ENCODE assay signal across 8 mouse cellular contexts in the genomic region with DNA sequence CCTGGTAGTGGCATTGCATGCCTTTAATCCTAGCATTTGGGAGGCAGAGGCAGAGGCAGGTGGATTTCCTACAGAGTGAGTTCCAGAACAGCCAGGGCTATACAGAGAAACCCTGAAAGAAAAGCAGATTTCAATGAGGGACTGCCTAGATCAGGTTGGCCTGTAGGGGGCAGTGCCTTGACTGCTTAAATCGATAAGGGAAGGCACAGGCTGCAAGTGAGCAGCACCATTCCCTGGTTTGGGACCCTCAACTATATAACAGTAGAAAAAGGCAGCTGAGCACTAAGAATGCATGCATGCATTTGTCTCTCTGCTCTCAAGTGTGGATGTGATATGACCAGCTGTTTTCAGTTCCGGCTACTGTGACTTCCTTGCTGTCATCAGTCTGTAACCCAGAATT.
A peak's percentile ranks its signal among the peaks of the same experiment; 100 is the strongest.
DNase-seq lines count a peak whose midpoint lies in the region; ATAC-seq and TF ChIP-seq lines count a peak whose summit lies in the region.

No protein-coding gene starts in this region.

- H3K4me1 ChIP-seq in thymus, adult 2 months (replicated peaks; ENCODE audit: control insufficient read depth, insufficient read depth, low read length), result no peaks in the 10 kb centered on the region
- H3K4me1 ChIP-seq in embryonic facial prominence, embryonic 10.5 days, result no peaks in the 10 kb centered on the region
- no peaks in the 10 kb centered on the region for H3K4me1 ChIP-seq in midbrain, embryonic 15.5 days

- 56% methylated on average over 2 of the region's 2 CpGs for WGBS in thymus, adult 2 months
- 59% methylated on average over 2 of the region's 2 CpGs for whole genome bisulfite sequencing in embryonic facial prominence, embryonic 10.5 days
- 57% methylated on average over 2 of the region's 2 CpGs for WGBS in midbrain, embryonic 15.5 days

- no peak overlapping the region for H3K9ac ChIP-seq in midbrain, embryonic 15.5 days

- no peaks in the 10 kb centered on the region for H3K36me3 ChIP-seq in thymus, adult 2 months (ENCODE audit: control insufficient read depth, insufficient read depth, low read length)
- no peaks in the 10 kb centered on the region for H3K36me3 ChIP-seq in embryonic facial prominence, embryonic 10.5 days (replicated peaks)
- H3K36me3 ChIP-seq in midbrain, embryonic 15.5 days (replicated peaks), result no peaks in the 10 kb centered on the region

- no peak overlapping the region for H3K4me2 ChIP-seq in midbrain, embryonic 15.5 days

- H3K27me3 ChIP-seq in thymus, adult 2 months (ENCODE audit: control insufficient read depth, insufficient read depth, low read length), result no peaks in the 10 kb centered on the region
- no peaks in the 10 kb centered on the region for H3K27me3 ChIP-seq in embryonic facial prominence, embryonic 10.5 days (replicated peaks; ENCODE audit: low read depth, poor library complexity, severe bottlenecking)
- H3K27me3 ChIP-seq in midbrain, embryonic 15.5 days (replicated peaks), result no peaks in the 10 kb centered on the region

- TF ChIP-seq CTCF in thymus, adult 2 months (IDR thresholded peaks at IDR 0.05; ENCODE audit: borderline replicate concordance, control insufficient read depth, extremely low read depth, insufficient read depth, low read length, poor library complexity), result no peak

- peak; percentile 20 to 43 for DNase-seq in frontal cortex, postnatal 36 days (ENCODE audit: low spot score in 2 of 2)
- DNase-seq in frontal cortex, postnatal 10 days (ENCODE audit: low spot score in 2 of 2), result no peak
- DNase-seq in thymus, adult 2 months, result peak; percentile 23
- no peak for DNase-seq in thymus, adult 18-20 months
- peak; percentile 42 for DNase-seq in embryonic facial prominence, embryonic 10.5 days (ENCODE audit: low spot score)
- DNase-seq in kidney, postnatal 14 days, result peak; percentile 15
- peak; percentile 44 for DNase-seq in thymus, postnatal 4 days

- no peak overlapping the region for H3K27ac ChIP-seq in thymus, adult 2 months (ENCODE audit: control insufficient read depth, insufficient read depth, low read length)
- H3K27ac ChIP-seq in embryonic facial prominence, embryonic 10.5 days (replicated peaks), result no peak overlapping the region
- H3K27ac ChIP-seq in midbrain, embryonic 15.5 days, result no peak overlapping the region

- no peaks in the 10 kb centered on the region for H3K9me3 ChIP-seq in embryonic facial prominence, embryonic 10.5 days
- H3K9me3 ChIP-seq in midbrain, embryonic 15.5 days, result no peaks in the 10 kb centered on the region

- no peak for TF ChIP-seq POLR2A in thymus, adult 2 months (IDR thresholded peaks at IDR 0.05; ENCODE audit: control insufficient read depth, extremely low read depth, insufficient read depth, low read length, poor library complexity)

- ATAC-seq in midbrain, embryonic 15.5 days (replicated peaks), result peak; percentile 62

- no peak overlapping the region for H3K4me3 ChIP-seq in thymus, adult 2 months (ENCODE audit: control insufficient read depth, insufficient read depth, low read length)
- no peak overlapping the region for H3K4me3 ChIP-seq in embryonic facial prominence, embryonic 10.5 days
- no peak overlapping the region for H3K4me3 ChIP-seq in midbrain, embryonic 15.5 days

Comparison
In these comparisons a context has a peak if more than half of its experiments do, and no peak if none do; other contexts are left out.
1. DNase-seq: peak in frontal cortex, postnatal 36 days (2 of 2), thymus, adult 2 months (single experiment), embryonic facial prominence, embryonic 10.5 days (single experiment), kidney, postnatal 14 days (single experiment) and thymus, postnatal 4 days (single experiment); none in frontal cortex, postnatal 10 days (0 of 2) and thymus, adult 18-20 months (0 of 2).